Mouse (Mus musculus) spleen, postnatal 10 days (tissue): ENCODE data around the gene Cd151.

Experiments used
- DNase-seq, 2 experiments: peaks; one replicate each; pipeline ENCODE4 v3.0.0; 2021 to 2022; ENCODE audit warnings: low spot score in 2 of 2

Gene Cd151

DNA sequence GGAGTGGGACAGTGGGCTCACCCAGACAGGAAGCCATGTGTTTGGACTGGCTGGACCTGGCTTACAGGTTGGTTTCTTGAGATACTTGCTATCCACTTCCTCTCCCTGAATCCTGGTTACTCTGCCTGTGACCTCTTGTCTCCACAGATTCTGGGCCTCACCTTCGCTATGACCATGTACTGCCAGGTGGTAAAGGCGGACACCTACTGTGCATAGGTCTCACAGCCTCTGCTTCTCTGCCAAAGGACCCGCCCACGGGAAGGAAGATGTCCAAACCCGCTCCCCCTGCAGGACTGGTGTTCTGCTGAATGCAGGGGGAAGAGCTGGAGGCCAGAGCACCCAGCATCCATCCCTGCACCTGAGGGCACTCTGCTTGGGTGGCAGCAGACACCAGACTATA, 25.5 kb downstream of the Cd151 start:
- no peak for DNase-seq

DNA sequence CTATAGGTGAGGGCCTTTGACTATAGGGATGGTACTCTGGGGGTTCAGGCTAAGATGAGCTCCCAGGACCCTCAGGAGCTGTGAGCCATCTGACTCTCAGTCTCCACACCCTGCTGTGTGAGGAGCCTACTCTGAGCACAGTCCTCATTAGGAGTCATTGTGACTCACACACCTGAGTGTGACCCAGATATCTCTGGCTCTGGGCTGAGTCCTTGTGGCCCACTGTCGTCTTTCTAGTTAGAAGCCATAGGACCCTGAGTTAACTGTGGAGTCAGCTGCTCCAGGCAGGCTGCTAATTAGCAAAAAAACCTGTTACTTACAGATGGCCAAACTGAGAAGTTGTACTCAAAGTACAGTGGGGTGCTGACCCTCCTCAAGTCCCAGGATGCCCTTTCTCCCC, 26.5 kb downstream of the Cd151 start:
- no peak for DNase-seq

DNA sequence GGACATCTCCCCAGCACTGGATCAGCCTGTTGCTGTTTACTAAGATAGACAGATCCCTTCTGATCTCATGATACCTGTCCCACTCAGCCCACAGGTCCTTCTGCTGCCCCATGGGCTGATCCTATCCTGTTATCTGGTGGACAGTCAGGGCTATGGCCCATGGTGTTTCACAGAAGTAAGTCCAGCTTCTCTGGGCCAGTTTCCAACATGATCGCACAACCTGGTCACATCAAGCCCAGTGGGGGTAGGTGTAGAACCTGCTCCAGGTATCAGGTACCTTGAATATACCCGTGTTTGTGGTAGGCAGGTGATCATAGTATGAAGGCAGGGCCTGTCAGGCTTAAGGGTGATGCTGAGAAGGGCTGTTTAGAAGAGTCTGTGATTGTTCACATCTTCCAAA, 28.2 kb downstream of the Cd151 start:
- DNase-seq, result no peak

DNA sequence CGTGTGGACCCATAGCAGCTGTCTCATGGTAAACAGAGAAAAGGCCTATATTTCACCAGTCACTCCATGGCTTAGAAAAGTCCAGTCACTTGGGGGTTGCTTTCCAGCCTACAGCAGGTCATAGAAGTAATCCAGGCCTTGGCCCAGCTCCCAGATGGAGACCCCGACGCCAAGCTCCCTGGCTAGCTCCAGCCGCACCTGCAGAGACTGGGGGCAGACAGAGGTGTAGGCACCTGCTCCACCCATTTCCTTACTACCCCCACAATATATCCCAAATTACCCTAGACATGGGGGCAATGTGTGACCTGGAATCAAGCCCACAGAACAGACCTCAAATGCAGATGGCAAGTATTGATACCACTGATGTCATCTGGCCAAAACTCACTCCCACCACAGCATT, 28.7 kb downstream of the Cd151 start:
- DNase-seq, result no peak

DNA sequence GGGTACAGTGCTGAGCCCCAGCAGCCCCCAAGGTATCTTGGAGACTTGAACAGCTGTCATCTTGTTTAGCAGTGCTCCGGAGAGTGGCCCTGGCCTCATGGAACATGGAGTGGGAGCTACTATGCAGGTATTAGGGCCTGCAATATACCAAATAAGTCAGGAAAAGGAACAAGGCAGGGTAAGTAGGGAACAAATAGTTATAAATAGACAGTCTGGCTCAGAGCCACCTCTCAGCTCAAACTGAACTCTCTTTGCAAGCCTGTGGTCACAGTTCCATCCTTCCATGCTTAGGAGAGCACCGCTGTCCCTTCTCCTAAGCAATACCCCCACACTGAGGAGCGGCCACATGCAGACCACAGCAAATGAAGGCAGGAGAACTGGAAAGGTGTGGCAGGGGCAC, 30.4 kb downstream of the Cd151 start:
- DNase-seq, result no peak

DNA sequence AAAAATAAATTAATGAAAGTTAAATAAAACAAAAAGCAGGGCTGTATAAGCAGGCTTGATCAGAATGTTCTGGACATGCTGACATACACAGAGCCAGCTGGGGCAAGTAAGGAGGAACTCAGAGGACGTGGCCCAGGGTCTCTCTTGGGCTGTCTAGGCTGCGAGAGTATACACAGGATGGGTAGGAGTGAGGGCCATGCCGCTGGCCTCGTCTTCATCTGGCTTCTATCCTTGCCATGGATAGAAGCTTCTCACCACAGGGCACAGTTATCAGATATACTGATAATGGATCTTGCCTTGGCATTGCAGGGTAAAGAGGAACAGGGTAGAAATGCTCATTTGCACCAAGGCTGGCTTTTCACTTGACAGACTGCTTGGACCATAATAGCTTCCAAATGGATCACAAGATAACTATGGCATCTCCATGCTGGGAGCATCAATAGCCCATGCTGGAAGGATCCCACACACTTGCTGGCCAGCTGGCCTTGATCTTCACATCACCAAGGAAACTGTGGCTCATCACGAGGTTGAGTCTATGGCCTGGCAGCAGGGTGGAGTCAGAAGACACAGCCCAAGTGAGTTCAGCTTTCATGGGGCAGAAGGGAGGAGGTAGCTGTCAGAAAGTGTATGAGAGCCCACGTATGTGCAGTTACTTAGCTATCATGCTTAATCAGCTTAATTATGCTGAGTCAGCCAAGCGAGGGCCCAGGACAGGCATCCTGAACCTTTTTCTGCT, 34.8 kb downstream of the Cd151 start:
- DNase-seq, result no peak

DNA sequence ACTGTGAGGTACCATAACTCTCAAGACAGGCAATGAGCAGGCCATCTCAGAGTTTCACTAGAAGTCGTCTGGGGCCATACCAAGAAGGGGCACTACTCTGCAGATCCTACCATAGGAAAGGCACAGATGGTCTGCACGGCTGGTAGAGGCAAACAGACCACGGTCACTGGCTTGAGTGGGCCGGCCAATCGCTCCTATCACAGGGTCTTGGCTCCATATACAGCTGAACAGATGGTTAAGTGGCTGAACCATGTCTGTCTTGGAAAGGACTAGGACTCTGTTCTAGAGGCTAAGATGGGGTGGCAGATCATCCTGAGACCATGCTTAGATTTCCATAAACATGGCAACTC, 35.3 kb downstream of the Cd151 start:
- DNase-seq, result no peak

DNA sequence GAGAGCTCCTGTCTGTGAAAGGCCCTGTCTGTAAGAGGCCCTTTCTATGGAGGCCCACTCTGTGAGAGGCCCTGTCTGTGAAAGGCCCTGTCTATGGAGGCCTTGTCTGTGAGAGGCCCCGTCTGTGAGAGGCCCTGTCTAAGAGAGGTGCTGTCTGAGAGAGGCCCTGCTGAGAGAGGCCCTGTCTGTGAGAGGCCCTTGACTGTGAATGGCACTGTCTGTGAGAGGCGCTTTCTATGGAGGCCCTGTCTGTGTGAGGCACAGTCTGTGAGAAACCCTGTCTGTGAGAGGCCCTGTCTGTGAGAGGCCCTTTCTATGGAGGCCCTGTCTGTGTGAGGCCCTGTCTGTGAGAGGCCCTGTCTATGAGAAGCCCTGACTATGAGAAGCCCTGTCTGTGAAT, 39.1 kb downstream of the Cd151 start:
- DNase-seq, result peak in 1 of 2 experiments; percentile 50

DNA sequence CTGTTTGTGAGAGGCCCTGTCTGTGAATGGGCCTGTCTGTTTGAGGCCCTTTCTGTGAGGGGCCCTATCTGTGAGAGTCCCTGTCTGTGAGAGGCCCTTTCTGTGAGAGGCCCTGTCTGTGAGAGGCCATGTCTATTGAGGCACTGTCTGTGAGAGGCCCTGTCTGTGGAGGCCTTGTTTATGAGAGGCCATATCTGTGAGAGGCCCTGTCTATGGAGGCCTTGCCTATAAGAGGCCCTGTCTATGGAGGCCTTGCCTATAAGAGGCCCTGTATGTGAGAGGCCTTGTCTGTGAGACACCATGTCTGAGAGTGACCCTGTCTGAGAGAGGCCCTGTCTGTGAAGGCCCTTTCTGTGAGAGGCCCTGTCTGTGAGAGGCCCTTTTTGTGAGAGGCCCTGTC, 41.0 kb downstream of the Cd151 start:
- no peak for DNase-seq

DNA sequence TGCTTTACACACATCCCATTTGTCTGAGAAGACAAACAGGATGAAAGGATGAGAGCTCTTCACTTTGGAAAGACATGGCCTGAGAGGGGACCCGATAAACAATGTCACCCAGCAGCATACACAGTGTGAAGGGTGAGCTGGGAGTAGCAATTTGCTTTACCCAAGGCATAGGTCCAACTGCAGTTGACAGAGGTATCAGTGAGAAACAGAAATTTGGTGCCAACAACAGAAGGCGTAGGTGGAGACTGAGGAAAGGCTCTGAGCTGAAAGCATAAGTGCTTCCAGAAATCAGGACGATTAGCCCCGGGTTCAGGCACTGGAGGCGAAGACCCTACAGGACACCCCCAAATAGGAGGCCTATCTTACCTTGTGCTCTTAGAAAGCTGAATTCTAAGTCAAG, 43.0 kb downstream of the Cd151 start:
- DNase-seq, result no peak

DNA sequence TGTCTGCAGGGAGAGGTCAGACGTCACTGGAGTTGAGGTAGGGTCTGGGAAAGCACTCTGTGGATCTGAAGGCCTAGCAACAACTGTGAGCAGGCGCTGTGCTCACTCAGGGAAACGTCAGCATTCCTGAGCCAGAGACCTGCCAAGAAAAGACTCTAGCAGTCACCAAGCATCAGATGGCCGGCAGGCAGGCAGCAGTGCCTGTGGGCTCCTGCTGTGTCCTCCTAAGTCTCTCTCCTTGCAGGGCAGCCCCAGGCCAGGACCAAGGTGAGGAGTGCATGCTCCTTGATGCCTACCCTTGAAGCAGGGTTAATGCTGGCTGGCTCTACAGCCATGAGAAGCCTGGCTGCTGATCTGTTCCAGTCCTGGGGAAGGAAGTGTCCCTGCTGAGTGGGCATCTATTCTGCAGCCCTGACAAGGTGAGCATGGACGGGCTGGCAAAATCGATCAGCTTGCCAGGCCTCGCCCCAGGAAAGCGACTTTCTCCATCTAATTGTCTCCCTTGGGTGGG, 43.5 kb downstream of the Cd151 start:
- DNase-seq, result no peak

DNA sequence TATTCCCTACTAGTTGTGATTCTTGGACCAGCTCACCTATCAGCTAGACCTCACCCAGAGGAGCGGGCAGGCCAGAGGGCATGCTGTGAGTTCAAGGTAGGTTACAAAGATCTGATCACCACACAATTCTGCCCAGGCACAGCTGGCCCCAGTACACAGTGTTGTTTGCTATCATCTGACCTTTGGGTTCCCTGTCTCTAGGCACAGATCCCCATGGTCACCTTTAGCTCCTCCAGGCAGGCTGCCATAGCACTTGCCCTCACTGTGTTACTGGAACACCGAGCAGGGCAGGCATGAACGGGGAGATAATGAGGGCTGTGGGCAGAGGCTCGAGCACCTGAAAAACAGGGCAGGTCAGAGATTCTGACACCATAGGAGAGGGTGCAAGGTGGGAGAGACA, 50.4 kb downstream of the Cd151 start:
- no peak for DNase-seq

DNA sequence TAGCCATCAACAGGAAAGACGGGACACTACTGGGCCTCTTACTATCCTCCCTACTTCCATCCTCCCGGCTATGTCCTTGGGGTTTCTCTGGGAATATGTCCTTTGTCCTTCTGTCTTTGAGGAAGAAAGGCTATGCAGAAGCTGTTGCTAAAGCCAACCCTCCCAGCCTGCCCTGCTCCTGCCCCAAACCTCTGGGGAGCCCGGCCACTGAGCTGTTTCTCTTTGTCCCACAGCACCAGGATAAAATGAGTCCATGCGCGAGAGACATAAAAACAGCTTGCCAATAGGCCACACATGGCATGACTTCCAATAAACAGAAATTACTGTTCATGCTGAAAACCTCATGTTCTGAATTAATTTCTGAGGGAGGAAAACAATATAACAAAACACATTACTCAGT, 51.1 kb downstream of the Cd151 start:
- no peak for DNase-seq

DNA sequence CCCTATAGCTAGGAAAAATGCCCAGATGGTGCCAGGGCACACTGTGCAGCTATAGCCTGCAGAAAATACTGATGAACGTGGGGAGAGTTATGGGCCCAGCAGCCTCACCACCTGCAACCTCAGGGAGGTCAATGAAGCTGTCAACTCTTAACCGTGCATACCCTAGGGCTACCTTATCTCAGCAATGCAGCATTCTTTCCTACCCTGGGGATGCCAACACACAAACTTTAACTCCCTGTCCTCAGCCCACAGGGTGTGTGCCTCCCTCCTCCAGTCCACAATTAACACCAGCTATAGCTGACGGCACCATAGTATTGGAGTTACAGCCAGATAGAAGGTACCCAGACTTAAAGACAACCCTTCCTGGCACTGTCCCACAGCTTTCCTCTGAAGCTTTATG, 51.7 kb downstream of the Cd151 start:
- no peak for DNase-seq

DNA sequence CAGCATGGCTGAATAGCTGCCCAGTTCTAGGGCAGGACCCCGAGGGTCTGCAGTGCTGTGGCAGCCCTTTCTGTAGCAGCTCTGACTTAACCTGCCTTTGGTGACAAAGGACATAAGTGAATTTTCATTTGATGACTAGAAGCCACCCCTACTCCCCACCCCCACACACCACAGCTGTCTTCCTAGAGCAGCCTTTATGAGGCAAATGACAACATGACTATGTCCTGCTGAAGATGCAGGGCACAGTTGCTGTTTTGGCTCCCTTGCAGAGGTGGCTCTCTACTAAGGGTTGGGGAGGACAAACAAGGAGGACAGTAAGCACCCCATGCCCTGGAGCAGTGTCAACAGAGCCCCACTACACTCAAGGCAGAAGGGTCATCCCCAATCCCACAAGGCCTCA, 52.6 kb downstream of the Cd151 start:
- no peak for DNase-seq
